Mouse (Mus musculus) liver, embryonic 14.5 days (tissue): ENCODE data around the gene Sdk1.

ENCODE experiments used
- CTCF ChIP-seq: IDR thresholded peaks from 2 replicates; pipeline ENCODE4 v1.5.1; 2016; ENCODE audit warnings: antibody characterized with exemption, low read depth, control low read depth
- EP300 ChIP-seq: IDR thresholded peaks from 2 replicates; pipeline ENCODE4 v1.6.1; 2016; ENCODE audit warnings: antibody characterized with exemption, low read depth

GRCm38 (mm10) chr5:141428132-141428531 lies 186.8 kb downstream of the Sdk1 start:
- TF ChIP-seq CTCF (no peak), EP300 (no peak)
